Mouse (Mus musculus) liver, postnatal 0 days (tissue): Measurements from ENCODE around the gene Tbc1d23. TPM values are rescaled to one million over a fixed set of nuclear protein-coding genes. Genes with fewer than 3 reads are reported as not detected.
A peak's percentile ranks its signal among the peaks of the same experiment; 100 is the strongest.
"Not testable (repeated sequence)": the region's sequence is repeated elsewhere in the genome, so short reads cannot be mapped to it uniquely, and the experiment has no call there.

ENCODE experiments used
- ATAC-seq: fragments of 200-750 bp; cut with Nextera tagmentation; 2 replicates; pipeline ENCODE4 v1.8.0; 2017; ENCODE audit warnings: mild to moderate bottlenecking, moderate library complexity
- DNase-seq: peaks from one replicate; pipeline ENCODE4 v3.0.0-alpha.2; 2016
- H3K27ac ChIP-seq: fragments of 300-500 bp; sonication (generic); 2 replicates; pipeline ENCODE4 v1.5.1; 2014; ENCODE audit warnings: antibody characterized with exemption, moderate library complexity, mild to moderate bottlenecking, low read depth
- H3K27me3 ChIP-seq: fragments of 300-500 bp; sonication (generic); 2 replicates; pipeline ENCODE4 v1.6.1; 2014; ENCODE audit warnings: low read length, control low read depth, mixed read lengths; ENCODE audit not compliant: insufficient read depth
- H3K36me3 ChIP-seq: fragments of 300-500 bp; sonication (generic); replicated peaks from 2 replicates; pipeline ENCODE4 v1.6.1; 2014; ENCODE audit warnings: mild to moderate bottlenecking, control low read depth, low read length, moderate library complexity, mixed read lengths; ENCODE audit not compliant: insufficient read depth
- H3K4me1 ChIP-seq: fragments of 300-500 bp; sonication (generic); 2 replicates; pipeline ENCODE4 v1.6.1; 2014; ENCODE audit warnings: antibody characterized with exemption, mild to moderate bottlenecking, control low read depth; ENCODE audit not compliant: insufficient read depth
- H3K4me2 ChIP-seq: fragments of 300-500 bp; sonication (generic); 2 replicates; pipeline ENCODE4 v1.6.1; 2014; ENCODE audit warnings: low read depth, mild to moderate bottlenecking, low read length, moderate library complexity, mixed read lengths
- H3K4me3 ChIP-seq: fragments of 300-500 bp; sonication (generic); 2 replicates; pipeline ENCODE4 v1.5.1; 2014; ENCODE audit warnings: low read depth, low read length
- H3K9ac ChIP-seq: fragments of 300-500 bp; sonication (generic); replicated peaks from 2 replicates; pipeline ENCODE4 v1.6.1; 2014; ENCODE audit warnings: mild to moderate bottlenecking, moderate library complexity
- H3K9me3 ChIP-seq: fragments of 300-500 bp; sonication (generic); 2 replicates; pipeline ENCODE4 v1.6.1; 2016; ENCODE audit warnings: mild to moderate bottlenecking, control low read depth, low read length, mixed read lengths
- CTCF ChIP-seq: sonication (generic); IDR thresholded peaks from 2 replicates; pipeline ENCODE4 v1.5.1; 2016; ENCODE audit warnings: antibody characterized with exemption, low read depth
- EP300 ChIP-seq: IDR thresholded peaks from 2 replicates; pipeline ENCODE4 v1.6.1; 2016; ENCODE audit warnings: antibody characterized with exemption, low read depth, mild to moderate bottlenecking
- WGBS: fragments of 180-500 bp; shearing (Covaris S2); extraction: QIAGEN DNeasy Blood & Tissue Kit; methylation state at CpG from one replicate; pipeline ENCODE4 v1.1.7; 2014; ENCODE audit not compliant: insufficient replicate concordance; 5-methylcytosine and 5-hydroxymethylcytosine counted together
- polyA plus RNA-seq: library from polyadenylated mRNA; unstranded; fragments of >200 nt; fragmentation: Nextera tagmentation; extraction: Ambion mirVana; gene quantifications from 2 replicates; pipeline ENCODE4 v1.2.1, GENCODE M21; 2015

Gene Tbc1d23
- polyA plus RNA-seq, 1 experiment from 2014 or later: 6.4 TPM

GRCm38 (mm10) chr16:57177254-57177653 lies 54.0 kb downstream of the Tbc1d23 start:
- no peak for ATAC-seq
- no peak for DNase-seq
- no peak for TF ChIP-seq EP300
- TF ChIP-seq CTCF: peak; percentile 79
- Histone ChIP-seq H3K36me3 (peaks cover 19% of the 10 kb centered on the region; the same call in 1 of the 2 replicates), H3K9ac (no peak overlapping the region), H3K4me2 (no peak overlapping the region), H3K27me3 (no peaks in the 10 kb centered on the region), H3K9me3 (no peaks in the 10 kb centered on the region), H3K27ac (no peak overlapping the region; the same call in 1 of the 2 replicates), H3K4me3 (no peak overlapping the region), H3K4me1 (no peaks in the 10 kb centered on the region)
- WGBS: 69% methylated on average over 2 of the region's 2 CpGs

- Histone ChIP-seq H3K4me1 (no peaks in the 10 kb centered on the region), H3K4me3 (no peak overlapping the region), H3K36me3 (peaks cover 17% of the 10 kb centered on the region; the same call in 1 of the 2 replicates), H3K9ac (no peak overlapping the region), H3K4me2 (no peak overlapping the region), H3K27ac (no peak overlapping the region), H3K27me3 (no peaks in the 10 kb centered on the region), H3K9me3 (no peaks in the 10 kb centered on the region)
- 68% methylated on average over 7 of the region's 7 CpGs for WGBS
- no peak for TF ChIP-seq CTCF
- no peak for TF ChIP-seq EP300
- DNase-seq (no peak), ATAC-seq (no peak)
These were observed 55.0 kb downstream of the Tbc1d23 start for GRCm38 (mm10) chr16:57176276-57176675.

DNA sequence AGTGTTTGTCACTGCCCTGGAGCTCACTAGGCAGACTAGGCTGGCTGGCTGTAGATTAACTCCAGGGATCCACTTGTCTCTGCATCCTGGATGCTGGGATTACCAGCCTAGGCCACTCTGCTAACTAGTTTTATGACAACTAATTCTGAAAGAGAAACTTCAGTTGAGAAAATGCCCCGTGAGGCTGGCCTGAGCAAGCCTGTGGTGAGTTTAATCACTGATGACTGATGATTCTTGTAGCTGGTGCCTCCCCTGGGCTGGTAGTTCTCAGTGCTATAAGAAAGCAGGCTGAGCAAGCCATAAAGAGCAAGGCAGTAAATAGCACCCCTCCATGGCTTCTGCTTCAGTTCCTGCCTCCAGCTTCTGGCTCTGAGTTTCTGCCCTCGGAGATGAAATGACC lies 55.6 kb downstream of the Tbc1d23 start:
- no peak for ATAC-seq

DNA sequence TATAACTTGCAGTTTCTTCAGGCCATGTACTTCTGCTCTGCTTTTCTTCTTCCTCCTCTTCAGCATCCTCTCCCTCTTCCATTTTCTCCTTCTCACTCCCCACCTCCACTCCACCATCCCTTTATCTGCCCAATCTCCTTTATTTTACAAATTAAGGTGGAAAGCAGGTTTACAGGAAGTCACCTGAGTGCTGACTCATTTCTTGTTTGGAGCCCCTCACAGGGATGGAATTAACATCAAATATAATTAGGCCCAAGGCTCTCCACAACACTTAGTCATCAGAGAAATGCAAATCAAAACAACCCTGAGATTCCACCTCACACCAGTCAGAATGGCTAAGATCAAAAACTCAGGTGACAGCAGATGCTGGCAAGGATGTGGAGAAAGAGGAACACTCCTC lies 56.8 kb downstream of the Tbc1d23 start:
- not testable (repeated sequence) for H3K27ac ChIP-seq, H3K4me2 ChIP-seq, H3K9me3 ChIP-seq, H3K4me1 ChIP-seq, H3K27me3 ChIP-seq, DNase-seq, H3K9ac ChIP-seq, ATAC-seq, H3K4me3 ChIP-seq
- H3K36me3 ChIP-seq: peaks cover 23% of the 10 kb centered on the region

More for the DNA sequence above, 55.6 kb downstream of the Tbc1d23 start:
- H3K36me3 ChIP-seq: peaks cover 20% of the 10 kb centered on the region; the same call in 1 of the 2 replicates
- TF ChIP-seq CTCF: no peak
- no peak for TF ChIP-seq EP300
- no peak for DNase-seq
- no peak overlapping the region for H3K9ac ChIP-seq
- no peak overlapping the region for H3K27ac ChIP-seq
- WGBS: 82% methylated on average over 2 of the region's 2 CpGs
- no peaks in the 10 kb centered on the region for H3K27me3 ChIP-seq
- H3K4me2 ChIP-seq: no peak overlapping the region
- H3K4me3 ChIP-seq: no peak overlapping the region
- no peaks in the 10 kb centered on the region for H3K9me3 ChIP-seq
- no peaks in the 10 kb centered on the region for H3K4me1 ChIP-seq

DNA sequence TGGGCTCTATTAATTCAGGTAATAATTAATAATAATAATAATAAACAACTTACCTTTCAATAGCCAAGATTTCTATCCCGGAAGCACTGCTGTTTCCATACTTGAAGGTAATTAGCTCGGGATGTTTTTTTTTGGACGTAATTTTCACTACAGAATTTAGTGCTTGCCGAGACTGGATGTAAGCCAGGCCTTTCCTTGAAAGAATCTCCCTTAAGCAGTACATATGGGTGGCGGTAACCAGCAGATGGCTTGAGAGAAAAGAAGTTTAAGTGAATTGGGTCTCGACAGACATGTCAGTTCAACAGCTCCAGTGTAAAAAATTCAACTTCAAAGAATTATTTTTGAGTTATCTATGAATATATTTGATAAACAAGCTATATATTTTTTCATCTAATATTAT lies 59.7 kb downstream of the Tbc1d23 start:
- no peaks in the 10 kb centered on the region for H3K4me1 ChIP-seq
- no peak for DNase-seq
- no peaks in the 10 kb centered on the region for H3K9me3 ChIP-seq
- TF ChIP-seq EP300 (no peak), CTCF (no peak)
- no peak overlapping the region for H3K4me2 ChIP-seq
- no peak overlapping the region for H3K27ac ChIP-seq
- peaks cover 15% of the 10 kb centered on the region for H3K36me3 ChIP-seq
- WGBS: 88% methylated on average over 6 of the region's 6 CpGs
- no peak overlapping the region for H3K9ac ChIP-seq
- no peak for ATAC-seq
- no peaks in the 10 kb centered on the region for H3K27me3 ChIP-seq
- H3K4me3 ChIP-seq: no peak overlapping the region

DNA sequence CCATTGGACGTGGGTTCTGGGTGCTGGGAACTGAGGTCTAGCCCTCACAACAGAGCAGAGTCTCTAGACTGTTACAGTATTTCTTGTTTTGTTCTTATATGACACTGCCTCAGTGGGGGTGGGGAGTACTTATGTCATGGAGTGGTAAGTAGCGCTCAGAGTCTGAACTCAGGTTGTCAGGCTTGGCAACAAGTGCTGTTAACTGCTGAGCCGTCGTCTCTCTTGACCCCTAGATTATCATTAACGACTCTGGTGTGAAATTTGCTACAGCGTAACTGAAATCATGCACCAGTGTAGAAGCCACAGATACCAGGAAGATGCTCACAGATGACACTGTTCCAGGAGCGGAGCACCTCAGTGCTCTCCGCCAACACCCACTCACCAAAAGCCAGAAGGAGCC lies 60.1 kb downstream of the Tbc1d23 start:
- no peak for TF ChIP-seq CTCF
- TF ChIP-seq EP300: no peak
- no peak overlapping the region for H3K4me2 ChIP-seq
- 83% methylated on average over 8 of the region's 8 CpGs for WGBS

DNA sequence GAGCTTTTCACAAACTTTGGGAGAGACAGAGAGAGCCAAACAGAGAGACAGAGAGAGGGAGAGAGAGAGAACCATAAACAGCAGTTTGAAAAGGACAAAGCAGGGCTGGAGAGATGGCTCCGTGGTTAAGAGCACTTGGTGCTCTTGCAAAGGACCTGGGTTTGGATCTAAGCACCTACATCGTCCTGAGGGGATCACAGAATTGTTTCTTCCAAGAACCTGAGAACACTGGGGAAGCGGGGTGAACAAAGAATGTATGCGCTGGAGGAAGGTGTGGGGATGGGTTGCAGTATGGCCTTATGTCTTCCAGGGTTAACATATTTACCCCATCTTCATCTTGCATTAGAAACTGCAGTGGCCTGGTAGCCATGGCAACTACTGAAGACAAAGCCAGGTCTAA lies 63.1 kb downstream of the Tbc1d23 start:
- Histone ChIP-seq H3K4me2 (no peak overlapping the region), H3K4me3 (no peak overlapping the region), H3K9ac (no peak overlapping the region), H3K9me3 (no peaks in the 10 kb centered on the region), H3K27me3 (no peaks in the 10 kb centered on the region), H3K36me3 (peaks cover 16% of the 10 kb centered on the region), H3K4me1 (peaks cover 12% of the 10 kb centered on the region), H3K27ac (no peak overlapping the region)
- WGBS: 80% methylated on average over 4 of the region's 4 CpGs
- no peak for TF ChIP-seq CTCF
- TF ChIP-seq EP300: no peak
- ATAC-seq (no peak), DNase-seq (no peak)

More for the DNA sequence above, 60.1 kb downstream of the Tbc1d23 start:
- Histone ChIP-seq H3K27ac (no peak overlapping the region), H3K9ac (no peak overlapping the region), H3K4me1 (peaks cover 3% of the 10 kb centered on the region), H3K9me3 (no peaks in the 10 kb centered on the region), H3K36me3 (peaks cover 15% of the 10 kb centered on the region), H3K27me3 (no peaks in the 10 kb centered on the region), H3K4me3 (no peak overlapping the region)
- DNase-seq (no peak), ATAC-seq (no peak)
